Mouse (Mus musculus): ENCODE measurements at regions not wholly inside any gene's neighbourhood (a gene's known extent, or its start where the extent isn't known, plus 50 kb on each side); places are given as distances from the start of the nearest gene placed in this dataset.

DNA sequence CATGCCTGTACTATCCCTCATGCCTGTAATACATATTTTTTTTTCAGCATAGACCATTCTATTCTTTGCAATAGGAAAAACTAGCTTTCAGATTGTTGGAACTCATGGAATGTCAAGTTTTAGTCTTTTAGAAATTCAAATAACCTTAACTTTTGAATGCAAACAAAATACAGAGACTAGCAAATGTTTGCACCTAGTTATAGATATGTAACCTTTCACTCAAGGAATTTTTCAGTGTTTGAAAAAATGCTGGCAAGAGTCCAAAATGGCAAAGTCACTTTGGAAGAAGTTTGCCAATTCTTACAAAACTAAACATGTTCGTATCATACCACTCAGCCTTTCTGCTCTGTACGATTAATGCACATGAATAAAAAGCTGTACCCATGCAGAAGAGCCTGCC, 409.6 kb downstream of the Klf5 start:
- no peak for ATAC-seq (ENCODE audit: insufficient read depth, low FRiP score, low read depth)
- Histone ChIP-seq H3K4me3 (replicated peaks) (no peak overlapping the region), H3K9ac (no peak overlapping the region), H3K4me2 (no peak overlapping the region), H3K4me1 (no peaks in the 10 kb centered on the region), H3K9me3 (no peaks in the 10 kb centered on the region), H3K36me3 (no peaks in the 10 kb centered on the region), H3K27ac (no peak overlapping the region), H3K27me3 (replicated peaks) (no peaks in the 10 kb centered on the region)
- WGBS, result 32% methylated on average over 2 of the region's 2 CpGs

DNA sequence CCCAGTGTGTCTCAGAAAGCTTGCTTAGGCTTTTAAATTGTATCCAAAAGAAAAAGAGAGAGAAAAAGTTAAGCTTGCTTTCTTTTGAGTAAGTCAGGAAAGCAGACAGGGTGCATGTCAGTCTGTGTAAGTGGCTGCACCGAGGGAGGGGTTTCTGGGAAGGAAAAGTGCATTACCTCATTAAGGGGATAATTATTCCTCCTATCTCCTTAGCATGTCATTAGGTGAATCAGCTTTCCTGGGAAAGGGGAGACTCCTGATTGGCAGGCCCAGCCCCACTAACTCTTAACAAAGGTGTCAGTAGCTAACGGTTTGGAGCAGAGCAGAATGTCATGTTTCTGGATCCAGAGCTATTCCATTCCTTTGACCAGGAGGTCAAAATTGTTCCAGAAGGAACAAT, 411.3 kb downstream of the Klf5 start:
- no peak overlapping the region for H3K4me3 ChIP-seq (replicated peaks)
- H3K27ac ChIP-seq, result no peak overlapping the region
- WGBS, result 59% methylated on average over 2 of the region's 2 CpGs
- no peak overlapping the region for H3K9ac ChIP-seq
- no peaks in the 10 kb centered on the region for H3K4me1 ChIP-seq
- H3K4me2 ChIP-seq, result no peak overlapping the region
- H3K9me3 ChIP-seq, result no peaks in the 10 kb centered on the region
- H3K27me3 ChIP-seq (replicated peaks), result no peaks in the 10 kb centered on the region
- ATAC-seq (ENCODE audit: insufficient read depth, low FRiP score, low read depth), result no peak
- H3K36me3 ChIP-seq, result no peaks in the 10 kb centered on the region

DNA sequence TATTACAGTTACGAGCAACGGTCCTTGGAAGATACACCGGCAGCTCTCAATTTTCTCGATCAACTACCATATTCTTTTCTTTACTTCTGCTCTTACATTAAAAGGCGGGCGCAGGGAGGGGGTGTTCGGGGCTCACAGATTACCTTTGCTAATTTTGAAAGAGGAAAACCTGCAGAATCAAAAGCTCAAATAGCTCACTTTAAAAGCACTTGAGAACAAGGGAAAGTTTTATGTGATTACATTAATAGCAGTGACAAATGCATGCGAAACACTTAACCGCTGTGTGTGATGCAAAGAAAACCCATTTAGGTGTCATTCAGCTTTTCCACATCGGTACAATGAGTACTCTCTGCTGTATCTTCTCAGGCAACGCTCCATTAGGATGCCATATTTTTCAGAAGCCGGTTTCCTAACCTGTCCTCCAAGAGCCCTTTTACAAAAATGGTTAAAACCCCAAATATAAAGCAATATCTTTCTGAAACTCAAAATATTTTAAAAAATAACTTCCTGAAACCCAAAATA, 412.2 kb downstream of the Klf5 start:
- no peaks in the 10 kb centered on the region for H3K27me3 ChIP-seq (replicated peaks)
- H3K4me1 ChIP-seq, result no peaks in the 10 kb centered on the region
- H3K36me3 ChIP-seq, result no peaks in the 10 kb centered on the region
- no peak overlapping the region for H3K4me3 ChIP-seq (replicated peaks)
- H3K9me3 ChIP-seq, result no peaks in the 10 kb centered on the region
- ATAC-seq (ENCODE audit: insufficient read depth, low FRiP score, low read depth), result no peak
- no peak overlapping the region for H3K9ac ChIP-seq
- H3K27ac ChIP-seq, result no peak overlapping the region
- H3K4me2 ChIP-seq, result no peak overlapping the region
- WGBS, result 82% methylated on average over 12 of the region's 12 CpGs

DNA sequence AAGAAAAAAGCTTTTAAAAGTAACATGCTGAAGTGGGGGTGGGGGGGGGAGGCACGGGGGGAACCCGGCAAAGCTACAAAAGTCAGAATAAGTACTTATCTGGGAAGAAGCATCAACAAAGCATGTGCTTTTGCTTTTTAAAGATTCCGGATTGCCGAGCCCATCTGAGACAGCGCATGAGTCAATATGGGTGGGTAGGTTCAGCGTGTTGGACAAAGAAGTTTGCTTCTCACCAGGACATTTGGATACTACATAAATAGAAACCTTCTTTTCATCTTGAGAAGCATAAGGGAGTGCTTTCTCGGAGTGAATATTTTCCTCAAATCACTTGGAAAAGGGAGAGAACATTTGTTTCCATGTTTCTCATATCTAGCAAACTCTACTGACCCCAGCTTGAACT, 414.1 kb downstream of the Klf5 start:
- no peaks in the 10 kb centered on the region for H3K36me3 ChIP-seq
- no peak overlapping the region for H3K4me3 ChIP-seq (replicated peaks)
- ATAC-seq (ENCODE audit: insufficient read depth, low FRiP score, low read depth), result no peak
- H3K4me1 ChIP-seq, result no peaks in the 10 kb centered on the region
- H3K9ac ChIP-seq, result no peak overlapping the region
- H3K9me3 ChIP-seq, result no peaks in the 10 kb centered on the region
- H3K27ac ChIP-seq, result no peak overlapping the region
- 70% methylated on average over 7 of the region's 7 CpGs for WGBS
- no peak overlapping the region for H3K4me2 ChIP-seq
- no peaks in the 10 kb centered on the region for H3K27me3 ChIP-seq (replicated peaks)

DNA sequence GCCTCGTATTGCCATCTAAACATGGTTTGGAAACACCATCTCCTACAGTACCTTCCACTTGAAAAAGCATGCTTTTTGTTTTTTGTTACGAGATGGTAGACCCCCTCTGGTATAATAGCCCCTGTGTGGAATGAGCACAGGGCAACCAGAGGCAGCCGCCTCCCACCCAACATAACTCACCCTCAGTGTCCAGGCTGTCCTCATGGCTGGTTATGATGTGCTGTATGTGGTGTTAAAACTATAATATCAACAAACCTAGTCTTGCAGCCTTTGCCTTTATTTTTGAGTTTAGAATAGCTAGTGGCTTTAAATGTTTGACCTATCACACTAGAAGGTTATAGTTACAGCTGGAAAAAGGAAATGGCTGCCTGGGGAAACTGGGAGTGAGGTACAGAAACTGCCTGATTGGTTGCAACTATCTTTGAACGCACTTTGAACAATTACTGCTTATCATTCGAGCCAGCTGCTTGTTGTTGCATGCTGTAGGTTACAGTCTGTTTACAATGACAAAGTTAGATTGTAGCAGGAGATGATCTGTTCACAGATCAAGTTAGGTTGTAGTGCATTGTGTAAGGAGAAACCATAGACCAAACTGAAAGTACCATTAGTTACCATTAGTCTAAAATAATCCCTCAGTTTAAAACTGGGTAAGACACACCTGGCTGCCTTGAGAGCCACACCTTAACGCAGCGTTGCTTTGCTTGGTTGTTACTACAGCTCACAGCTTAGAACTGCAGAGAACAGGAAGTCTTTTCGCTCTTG, 414.8 kb downstream of the Klf5 start:
- WGBS, result 64% methylated on average over 8 of the region's 8 CpGs
- H3K4me2 ChIP-seq, result no peak overlapping the region
- H3K4me3 ChIP-seq (replicated peaks), result no peak overlapping the region
- no peaks in the 10 kb centered on the region for H3K9me3 ChIP-seq
- H3K27ac ChIP-seq, result peak overlapping the region; percentile 13; the same call in 1 of the 2 replicates
- H3K36me3 ChIP-seq, result no peaks in the 10 kb centered on the region
- no peak for ATAC-seq (ENCODE audit: insufficient read depth, low FRiP score, low read depth)
- no peaks in the 10 kb centered on the region for H3K27me3 ChIP-seq (replicated peaks)
- no peaks in the 10 kb centered on the region for H3K4me1 ChIP-seq
- no peak overlapping the region for H3K9ac ChIP-seq

DNA sequence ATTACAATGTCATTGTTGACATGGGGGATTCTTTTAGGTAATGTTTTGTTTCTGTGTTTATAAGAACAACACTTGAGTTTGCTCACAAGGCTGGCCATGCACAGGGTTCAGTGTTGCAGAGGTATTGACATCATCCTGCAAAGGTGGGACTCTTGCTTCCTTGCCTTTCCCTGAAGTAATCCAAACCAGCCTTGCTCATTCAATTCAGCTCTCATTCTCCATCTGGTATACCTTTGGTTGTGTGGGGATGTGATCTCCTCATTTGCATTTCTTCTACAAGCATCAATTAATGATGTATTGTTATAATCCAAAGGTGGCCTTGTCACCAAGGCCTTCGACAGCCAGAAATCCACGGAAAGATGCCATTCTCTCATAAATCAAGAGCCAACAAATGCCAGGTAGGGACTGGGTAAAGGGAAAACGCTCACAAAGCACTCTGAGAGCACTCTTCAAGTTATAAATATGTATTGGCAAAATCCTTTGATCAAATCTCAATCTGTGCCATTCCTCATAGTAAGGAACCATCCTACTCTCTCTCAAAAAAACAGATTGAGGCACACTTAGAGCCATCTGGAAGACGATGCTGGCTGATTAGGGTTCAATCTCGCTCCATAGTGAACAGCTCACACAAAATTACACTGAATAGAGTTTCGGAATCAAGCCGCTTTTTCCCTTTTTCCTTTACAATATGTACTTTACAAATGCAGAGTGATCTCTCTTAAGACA, 435.1 kb downstream of the Klf5 start:
- Histone ChIP-seq H3K4me1 (no peaks in the 10 kb centered on the region), H3K4me2 (no peak overlapping the region), H3K9me3 (no peaks in the 10 kb centered on the region), H3K27me3 (replicated peaks) (no peaks in the 10 kb centered on the region), H3K36me3 (no peaks in the 10 kb centered on the region), H3K4me3 (replicated peaks) (no peak overlapping the region), H3K9ac (no peak overlapping the region), H3K27ac (no peak overlapping the region)
- 83% methylated on average over 7 of the region's 7 CpGs for WGBS
- no peak for ATAC-seq (ENCODE audit: insufficient read depth, low FRiP score, low read depth)

DNA sequence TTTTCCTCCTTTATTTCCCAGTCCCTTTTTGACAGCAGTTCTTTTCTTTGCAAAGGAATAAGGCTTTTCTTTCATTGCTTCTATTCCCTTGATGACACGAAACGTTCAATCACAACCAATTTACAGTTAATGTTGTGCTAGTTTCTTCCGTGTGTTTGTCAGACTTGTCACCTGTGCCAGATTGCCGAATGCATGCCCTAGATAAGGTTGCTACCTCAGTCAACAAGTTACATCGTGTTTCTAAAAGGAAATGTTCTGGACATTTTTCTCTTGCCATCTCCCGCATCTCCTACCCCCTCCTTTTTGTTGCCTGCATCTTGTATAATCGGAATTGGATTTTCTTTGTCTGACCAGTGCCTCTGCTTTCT, 435.7 kb downstream of the Klf5 start:
- no peaks in the 10 kb centered on the region for H3K27me3 ChIP-seq (replicated peaks)
- H3K9me3 ChIP-seq, result no peaks in the 10 kb centered on the region
- no peaks in the 10 kb centered on the region for H3K4me1 ChIP-seq
- H3K4me2 ChIP-seq, result no peak overlapping the region
- no peak overlapping the region for H3K4me3 ChIP-seq (replicated peaks)
- no peak overlapping the region for H3K27ac ChIP-seq
- no peak overlapping the region for H3K9ac ChIP-seq
- WGBS, result 74% methylated on average over 7 of the region's 7 CpGs
- H3K36me3 ChIP-seq, result no peaks in the 10 kb centered on the region
- no peak for ATAC-seq (ENCODE audit: insufficient read depth, low FRiP score, low read depth)

DNA sequence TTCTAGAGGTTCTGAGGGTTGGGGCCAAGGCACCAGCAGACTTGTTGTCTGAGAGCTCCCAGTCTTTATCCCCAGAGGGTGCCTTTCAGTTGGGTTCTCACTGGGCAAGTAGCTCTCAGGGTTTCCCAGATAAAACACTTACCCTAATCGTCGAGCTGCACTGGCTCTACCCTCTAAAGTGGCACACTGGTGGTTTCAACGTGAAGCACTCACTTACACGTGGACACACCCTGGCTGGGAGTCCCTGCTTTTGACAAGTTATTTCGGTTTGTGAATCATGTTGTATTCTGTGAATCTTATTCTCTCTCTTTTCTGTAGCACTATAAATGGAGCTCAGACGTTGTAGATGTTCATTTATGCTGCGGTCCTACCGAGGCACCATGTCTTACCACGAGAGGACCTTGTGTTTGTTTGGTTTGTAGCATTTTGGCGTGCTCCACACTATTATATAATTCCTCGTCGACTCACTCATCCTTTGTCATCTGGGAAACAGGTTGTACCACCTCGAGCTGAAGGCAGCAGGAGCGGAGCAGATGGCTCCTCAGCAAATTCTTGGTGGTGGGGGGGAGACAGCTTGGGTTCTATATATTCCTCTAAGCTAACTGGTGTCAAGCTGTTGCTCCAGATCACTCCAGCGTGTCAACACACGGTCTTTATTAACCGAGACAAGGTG, 445.3 kb downstream of the Klf5 start:
- Histone ChIP-seq H3K36me3 (no peaks in the 10 kb centered on the region), H3K4me2 (no peak overlapping the region), H3K9ac (no peak overlapping the region), H3K4me3 (replicated peaks) (no peak overlapping the region), H3K27ac (no peak overlapping the region), H3K9me3 (no peaks in the 10 kb centered on the region), H3K27me3 (replicated peaks) (no peaks in the 10 kb centered on the region), H3K4me1 (no peaks in the 10 kb centered on the region)
- no peak for ATAC-seq (ENCODE audit: insufficient read depth, low FRiP score, low read depth)
- 81% methylated on average over 17 of the region's 17 CpGs for WGBS

DNA sequence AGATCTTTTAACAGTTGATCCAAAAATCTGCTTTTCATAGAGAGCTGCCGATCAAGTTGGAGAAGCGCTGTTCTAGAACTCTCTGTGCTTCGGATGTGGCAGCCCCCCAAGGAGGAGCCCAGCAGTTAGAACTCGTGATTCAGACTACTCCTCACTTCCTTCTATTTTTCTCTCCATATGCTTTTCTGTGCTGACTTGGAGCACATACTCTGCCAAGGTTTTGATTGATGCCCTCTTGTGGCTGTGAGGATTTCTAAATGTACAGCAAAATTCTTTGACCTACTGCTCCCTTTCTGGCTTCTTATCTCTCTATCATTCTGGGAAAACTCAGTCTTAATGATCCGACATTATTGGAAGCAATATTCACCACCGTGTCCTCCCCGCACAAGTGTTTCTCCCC, 446.7 kb downstream of the Klf5 start:
- no peaks in the 10 kb centered on the region for H3K27me3 ChIP-seq (replicated peaks)
- no peak overlapping the region for H3K4me2 ChIP-seq
- no peaks in the 10 kb centered on the region for H3K4me1 ChIP-seq
- peak overlapping the region; percentile 31; the same call in 1 of the 2 replicates for H3K27ac ChIP-seq
- no peaks in the 10 kb centered on the region for H3K9me3 ChIP-seq
- no peak for ATAC-seq (ENCODE audit: insufficient read depth, low FRiP score, low read depth)
- no peak overlapping the region for H3K9ac ChIP-seq
- WGBS, result 56% methylated on average over 7 of the region's 7 CpGs
- H3K4me3 ChIP-seq (replicated peaks), result no peak overlapping the region
- no peaks in the 10 kb centered on the region for H3K36me3 ChIP-seq

DNA sequence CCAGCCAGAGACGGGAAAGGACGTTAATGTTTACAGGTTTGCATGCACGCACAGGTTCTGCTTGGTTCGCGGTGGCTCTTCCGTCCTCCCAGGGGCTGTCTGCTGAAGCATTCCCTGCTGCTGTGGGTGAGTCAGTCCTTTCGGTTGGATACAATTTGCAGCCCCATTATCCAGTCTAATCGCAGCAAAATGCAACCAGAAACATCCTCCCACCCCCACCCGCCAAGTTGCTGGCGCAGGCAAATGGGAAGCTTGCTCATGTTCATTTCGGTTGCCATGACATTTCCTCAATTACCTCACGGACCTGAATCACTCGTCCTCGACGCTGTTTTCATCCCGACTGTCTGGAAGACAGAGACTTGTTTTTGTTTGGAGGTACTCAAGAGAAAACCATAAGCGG, 449.7 kb downstream of the Klf5 start:
- H3K4me3 ChIP-seq (replicated peaks), result no peak overlapping the region
- H3K4me2 ChIP-seq, result no peak overlapping the region
- ATAC-seq (ENCODE audit: insufficient read depth, low FRiP score, low read depth), result no peak
- no peaks in the 10 kb centered on the region for H3K4me1 ChIP-seq
- no peak overlapping the region for H3K27ac ChIP-seq
- no peaks in the 10 kb centered on the region for H3K36me3 ChIP-seq
- no peak overlapping the region for H3K9ac ChIP-seq
- no peaks in the 10 kb centered on the region for H3K27me3 ChIP-seq (replicated peaks)
- no peaks in the 10 kb centered on the region for H3K9me3 ChIP-seq
- WGBS, result 76% methylated on average over 17 of the region's 17 CpGs

DNA sequence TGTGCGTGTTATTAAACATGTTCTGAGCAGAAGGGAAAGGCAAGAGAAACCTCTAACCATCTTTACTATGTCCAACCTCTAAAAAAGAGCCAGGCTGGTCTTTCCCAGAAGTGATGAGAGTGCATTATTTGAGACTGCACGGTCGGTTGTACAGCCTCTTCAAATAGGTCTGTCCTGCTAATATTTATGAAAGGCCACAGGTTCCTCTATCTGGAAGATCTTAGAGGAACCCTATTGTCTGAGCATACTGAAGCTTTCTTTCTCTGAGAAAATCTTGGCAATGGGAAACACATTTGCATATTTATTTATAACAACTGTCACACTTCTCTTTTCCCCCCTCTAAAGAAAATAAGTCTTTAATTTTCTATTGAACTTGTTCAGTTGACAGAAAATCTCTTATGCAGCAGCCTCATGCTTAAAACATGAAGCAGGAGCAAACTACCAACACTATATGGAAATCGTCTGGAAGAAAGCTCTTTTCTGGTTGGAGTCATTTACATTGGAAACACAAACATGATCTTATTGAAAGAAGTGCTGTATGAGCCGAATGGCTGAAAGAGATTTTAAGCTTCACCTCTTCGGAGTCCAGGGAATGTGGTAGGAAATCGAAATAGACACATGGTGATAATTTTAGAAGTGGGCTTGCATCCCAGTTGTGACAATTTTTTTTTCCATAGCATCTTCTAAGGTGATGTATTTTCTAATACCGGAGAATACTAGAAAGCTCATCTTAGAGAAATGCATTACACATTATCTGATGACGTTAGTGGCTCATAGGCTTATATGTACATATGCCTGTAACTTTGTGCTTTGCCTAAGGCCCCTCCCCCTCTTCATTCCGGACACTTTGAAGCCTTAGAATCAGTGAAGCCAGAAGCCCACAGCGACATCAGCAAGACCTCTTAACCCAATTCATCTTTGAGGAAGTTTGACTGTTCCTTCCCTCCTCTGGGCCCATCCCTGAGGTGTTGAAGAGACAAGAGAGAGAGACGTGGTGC, 451.1 kb downstream of the Klf5 start:
- Histone ChIP-seq H3K36me3 (no peaks in the 10 kb centered on the region), H3K4me3 (replicated peaks) (no peak overlapping the region), H3K9ac (no peak overlapping the region), H3K4me2 (no peak overlapping the region), H3K4me1 (no peaks in the 10 kb centered on the region), H3K9me3 (no peaks in the 10 kb centered on the region), H3K27ac (no peak overlapping the region), H3K27me3 (replicated peaks) (no peaks in the 10 kb centered on the region)
- WGBS, result 70% methylated on average over 12 of the region's 12 CpGs
- no peak for ATAC-seq (ENCODE audit: insufficient read depth, low FRiP score, low read depth)

Data from stomach, embryonic 15.5 days (tissue).